ENCODE assay signal across 9 mouse cellular contexts in the genomic region with DNA sequence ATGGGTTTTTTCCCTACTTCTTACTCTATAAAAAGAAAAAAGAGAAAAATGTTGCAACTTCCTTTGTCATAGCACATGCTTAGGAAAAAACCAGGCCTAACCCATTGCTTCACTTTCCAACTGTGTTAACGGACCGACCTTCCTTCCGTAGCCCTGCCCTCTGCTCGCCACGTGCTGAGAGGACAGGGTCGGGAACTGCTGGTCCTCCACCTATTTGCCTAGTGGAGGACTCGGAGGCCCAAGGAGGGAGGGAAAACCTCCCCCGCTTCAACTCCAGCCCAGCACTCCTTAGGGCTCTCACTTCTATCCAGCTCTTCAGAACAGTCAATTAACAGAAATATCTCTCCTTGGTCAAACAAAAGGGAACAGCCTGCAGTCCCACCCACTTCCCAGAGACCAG. TPM values are rescaled to one million over a fixed set of nuclear protein-coding genes. Genes with fewer than 3 reads are reported as not detected.
DNase-seq lines count a peak whose midpoint lies in the region; ATAC-seq and TF ChIP-seq lines count a peak whose summit lies in the region.
"Had no signal": no experiment of that assay in that cellular context is flagged by ENCODE, and none has a peak within 500 bp of the region (broad histone marks: within the 10 kb centered on the region; RNA-seq: fewer than 3 reads in every experiment).

No protein-coding gene starts in this region.

- TF ChIP-seq POLR2A in kidney, adult 2 months (IDR thresholded peaks at IDR 0.05; ENCODE audit: low read depth, low read length): no peak

- peaks cover 68% of the 10 kb centered on the region for H3K4me1 ChIP-seq in kidney, adult 2 months (ENCODE audit: control insufficient read depth, insufficient read depth, low read length)

- 17% methylated on average over 8 of the region's 8 CpGs for WGBS in kidney, adult 2 months

- H3K27me3 ChIP-seq in kidney, adult 2 months (replicated peaks; ENCODE audit: control insufficient read depth, insufficient read depth, low read length): no peaks in the 10 kb centered on the region
- H3K27me3 ChIP-seq: embryonic facial prominence, embryonic 12.5 days had no signal

- peak overlapping the region; percentile 6 for H3K27ac ChIP-seq in kidney, adult 2 months (ENCODE audit: insufficient read depth, low read depth, low read length)

- TF ChIP-seq CTCF in kidney, adult 2 months (conservative IDR thresholded peaks at IDR 0.05; ENCODE audit: insufficient read depth, insufficient read length, low read depth, low read length): no peak

- H3K36me3 ChIP-seq in kidney, adult 2 months (ENCODE audit: control insufficient read depth, insufficient read depth, low read length): no peaks in the 10 kb centered on the region
- H3K36me3 ChIP-seq: embryonic facial prominence, embryonic 12.5 days had no signal

- ATAC-seq in CD4-positive, CD25-positive, alpha-beta regulatory T cell, adult 4 months: no peak

- DNase-seq in embryo, embryonic 10 days (ENCODE audit: low spot score): peak; percentile 56
- DNase-seq in embryo, embryonic 9.5 days (ENCODE audit: extremely low spot score): no peak
- DNase-seq in embryo, embryonic 11 days: peak; percentile 47
- DNase-seq in kidney, adult 2 months: peak; percentile 73
- peak; percentile 68 for DNase-seq in lung, postnatal 10 days
- no peak for DNase-seq in urinary bladder, postnatal 4 days (ENCODE audit: low spot score in 2 of 2)
- DNase-seq in cerebellum, postnatal 14 days: no peak

- no peak overlapping the region for H3K4me3 ChIP-seq in kidney, adult 2 months (ENCODE audit: insufficient read depth, low read depth, low read length)
- H3K4me3 ChIP-seq: embryonic facial prominence, embryonic 12.5 days had no signal

RNA-seq across cellular contexts. Expression of a gene that starts 13.3 kb away (rescaled TPM):
- polyA plus RNA-seq in kidney, adult 2 months (2012; rRNA removed): 95.3 and 99.5 TPM in 2 replicates
- 10 to 100 TPM in 1 of 2 experiments, 1 to 10 TPM in 1; 5.6 to 10.9 TPM for polyA plus RNA-seq in CD4-positive, CD25-positive, alpha-beta regulatory T cell, adult 4 months (2017; shearing (Covaris generic))

RNA-seq across cellular contexts. Expression of a gene that starts 53.9 kb away (rescaled TPM):
- 0.94 and 1.4 TPM in 2 replicates for polyA plus RNA-seq in kidney, adult 2 months (2012; rRNA removed)
- under 1 TPM in 1 of 2 experiments, not detected in 1; 0.19 TPM for polyA plus RNA-seq in CD4-positive, CD25-positive, alpha-beta regulatory T cell, adult 4 months (2017; shearing (Covaris generic))

Comparison
In these comparisons a context has a peak if more than half of its experiments do, and no peak if none do; other contexts are left out.
1. DNase-seq: peak in embryo, embryonic 10 days (single experiment), embryo, embryonic 11 days (single experiment), kidney, adult 2 months (single experiment) and lung, postnatal 10 days (single experiment); none in embryo, embryonic 9.5 days (single experiment), urinary bladder, postnatal 4 days (0 of 2) and cerebellum, postnatal 14 days (0 of 2).